ENCODE assay signal across 9 mouse cellular contexts in genomic region chr1:118976596-118976995, GRCm38 (mm10).
DNase-seq lines count a peak whose midpoint lies in the region; ATAC-seq and TF ChIP-seq lines count a peak whose summit lies in the region.
"Had no signal": no experiment of that assay in that cellular context is flagged by ENCODE, and none has a peak within 500 bp of the region (broad histone marks: within the 10 kb centered on the region; RNA-seq: fewer than 3 reads in every experiment).

No protein-coding gene starts in this region.

- DNase-seq in limb, embryonic 10.5 days (ENCODE audit: low spot score), result no peak
- peak; percentile 28 to 61 for DNase-seq in cerebellum, postnatal 25 days
- DNase-seq in heart, adult 2 months, result peak; percentile 79 to 87
- peak; percentile 30 to 56 for DNase-seq in kidney, postnatal 36 days
- DNase-seq in urinary bladder, postnatal 4 days (ENCODE audit: low spot score in 2 of 2), result peak; percentile 82 to 89
- no peak for DNase-seq in T-cell, adult 2 months (ENCODE audit: low spot score)

- peak overlapping the region; percentile 55 for H3K27ac ChIP-seq in limb, embryonic 13.5 days
- H3K27ac ChIP-seq in limb, embryonic 10.5 days, result no peak overlapping the region
- no peak overlapping the region for H3K27ac ChIP-seq in heart, adult 2 months
- H3K27ac ChIP-seq in neural tube, embryonic 15.5 days (replicated peaks), result no peak overlapping the region
- H3K27ac ChIP-seq: limb, embryonic 12.5 days had no signal

- intact Hi-C loops in heart, adult 2 months (cut with DNase I), result no loop called here

- ATAC-seq in limb, embryonic 13.5 days (ENCODE audit: low FRiP score, low read depth), result 0 out of 2 replicates have a peak, but pooled peaks have one; percentile 45
- ATAC-seq in neural tube, embryonic 15.5 days (ENCODE audit: low FRiP score), result 0 out of 2 replicates have a peak, but pooled peaks have one; percentile 20

- TF ChIP-seq EP300 in heart, adult 2 months (IDR thresholded peaks at IDR 0.05; ENCODE audit: insufficient read depth, low read depth, low read length), result no peak

- H3K27me3 ChIP-seq in limb, embryonic 13.5 days, result no peaks in the 10 kb centered on the region
- H3K27me3 ChIP-seq in limb, embryonic 10.5 days (ENCODE audit: low read depth, poor library complexity, severe bottlenecking), result no peaks in the 10 kb centered on the region
- H3K27me3 ChIP-seq in heart, adult 2 months (ENCODE audit: control insufficient read depth, insufficient read depth, low read length), result no peaks in the 10 kb centered on the region
- H3K27me3 ChIP-seq in neural tube, embryonic 15.5 days (replicated peaks), result no peaks in the 10 kb centered on the region
- H3K27me3 ChIP-seq: limb, embryonic 12.5 days had no signal

- H3K9ac ChIP-seq in limb, embryonic 13.5 days, result no peak overlapping the region
- no peak overlapping the region for H3K9ac ChIP-seq in heart, adult 2 months (ENCODE audit: low read depth, low read length)
- H3K9ac ChIP-seq in neural tube, embryonic 15.5 days (replicated peaks), result no peak overlapping the region
- H3K9ac ChIP-seq: limb, embryonic 12.5 days had no signal

- H3K4me1 ChIP-seq in limb, embryonic 13.5 days, result peaks cover 45% of the 10 kb centered on the region
- peaks cover 28% of the 10 kb centered on the region for H3K4me1 ChIP-seq in limb, embryonic 10.5 days
- peaks cover 2% of the 10 kb centered on the region; the same call in 1 of the 2 replicates for H3K4me1 ChIP-seq in heart, adult 2 months (ENCODE audit: control insufficient read depth, insufficient read depth, low read length)
- H3K4me1 ChIP-seq in neural tube, embryonic 15.5 days, result peaks cover 16% of the 10 kb centered on the region

- WGBS in limb, embryonic 13.5 days, result 53% methylated on average over 9 of the region's 9 CpGs
- 67% methylated on average over 9 of the region's 9 CpGs for WGBS in limb, embryonic 10.5 days
- 33% methylated on average over 9 of the region's 9 CpGs for WGBS in heart, adult 2 months
- 54% methylated on average over 9 of the region's 9 CpGs for WGBS in neural tube, embryonic 15.5 days

- TF ChIP-seq CTCF in heart, adult 2 months (IDR thresholded peaks at IDR 0.05), result no peak

- H3K4me2 ChIP-seq in limb, embryonic 13.5 days (replicated peaks), result no peak overlapping the region
- no peak overlapping the region for H3K4me2 ChIP-seq in neural tube, embryonic 15.5 days
- H3K4me2 ChIP-seq: limb, embryonic 12.5 days had no signal

- H3K36me3 ChIP-seq in limb, embryonic 13.5 days, result peaks cover 41% of the 10 kb centered on the region
- H3K36me3 ChIP-seq in limb, embryonic 10.5 days, result peaks cover 68% of the 10 kb centered on the region
- H3K36me3 ChIP-seq in heart, adult 2 months (ENCODE audit: control insufficient read depth, insufficient read depth, low read length), result no peaks in the 10 kb centered on the region
- no peaks in the 10 kb centered on the region for H3K36me3 ChIP-seq in neural tube, embryonic 15.5 days

- no peaks in the 10 kb centered on the region for H3K9me3 ChIP-seq in limb, embryonic 13.5 days
- H3K9me3 ChIP-seq in limb, embryonic 10.5 days (replicated peaks), result no peaks in the 10 kb centered on the region
- H3K9me3 ChIP-seq in neural tube, embryonic 15.5 days (replicated peaks), result no peaks in the 10 kb centered on the region
- H3K9me3 ChIP-seq: limb, embryonic 12.5 days had no signal

- no peak for TF ChIP-seq POLR2A in heart, adult 2 months (IDR thresholded peaks at IDR 0.05; ENCODE audit: insufficient read depth, low read depth, low read length)

- H3K79me2 ChIP-seq in heart, adult 2 months (replicated peaks; ENCODE audit: control insufficient read depth, insufficient read depth, low read length), result no peaks in the 10 kb centered on the region

- no peak overlapping the region for H3K4me3 ChIP-seq in limb, embryonic 13.5 days
- no peak overlapping the region for H3K4me3 ChIP-seq in limb, embryonic 10.5 days
- no peak overlapping the region for H3K4me3 ChIP-seq in heart, adult 2 months
- no peak overlapping the region for H3K4me3 ChIP-seq in neural tube, embryonic 15.5 days (replicated peaks)
- H3K4me3 ChIP-seq: limb, embryonic 12.5 days had no signal

Comparison
In these comparisons a context has a peak if more than half of its experiments do, and no peak if none do; other contexts are left out.
1. DNase-seq: peak in cerebellum, postnatal 25 days (2 of 2), heart, adult 2 months (2 of 2), kidney, postnatal 36 days (2 of 2) and urinary bladder, postnatal 4 days (2 of 2); none in limb, embryonic 10.5 days (single experiment) and T-cell, adult 2 months (single experiment).